Comparison of ENCODE assay signal across 27 mouse cellular contexts in the genomic region with DNA sequence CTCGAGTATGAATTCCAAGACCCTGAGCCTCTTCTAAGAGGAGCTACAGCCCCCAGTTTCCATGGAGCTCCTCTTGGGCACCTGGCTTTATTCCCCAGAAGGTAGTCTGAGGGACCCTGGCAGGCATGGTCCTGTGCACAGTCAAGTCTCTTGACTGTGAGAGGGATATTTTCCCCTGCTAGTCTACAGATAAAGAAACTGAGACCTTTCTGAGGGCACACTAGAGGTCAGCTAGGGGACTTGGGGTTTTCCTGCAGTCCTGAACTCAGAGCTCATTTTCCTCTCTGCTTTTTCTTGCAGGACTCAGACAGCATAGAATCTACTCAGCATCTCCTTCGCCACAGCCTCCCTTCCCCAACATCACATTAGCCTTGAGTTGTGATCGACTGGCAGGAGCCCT. TPM values are rescaled to one million over a fixed set of nuclear protein-coding genes. Genes with fewer than 3 reads are reported as not detected.
DNase-seq lines count a peak whose midpoint lies in the region; ATAC-seq lines count a peak whose summit lies in the region.
"Had no signal": no experiment of that assay in that cellular context is flagged by ENCODE, and none has a peak within 500 bp of the region (broad histone marks: within the 10 kb centered on the region; RNA-seq: fewer than 3 reads in every experiment).

No protein-coding gene starts in this region.

- H3K27ac ChIP-seq in heart, embryonic 10.5 days, result peak overlapping the region; percentile 72
- H3K27ac ChIP-seq in heart, embryonic 15.5 days, result 0 out of 2 replicates have a peak overlapping the region, but pooled peaks have one; percentile 0
- peak overlapping the region; percentile 35; the same call in 1 of the 2 replicates for H3K27ac ChIP-seq in midbrain, embryonic 12.5 days (replicated peaks)
- no peak overlapping the region for H3K27ac ChIP-seq in midbrain, embryonic 11.5 days (ENCODE audit: low read depth, low read length)
- H3K27ac ChIP-seq in macrophage, result 0 out of 2 replicates have a peak overlapping the region, but pooled peaks have one; percentile 9
- H3K27ac ChIP-seq: embryonic facial prominence, embryonic 10.5 days; embryonic facial prominence, embryonic 13.5 days; forebrain, embryonic 13.5 days; intestine, embryonic 15.5 days had no signal

- no peaks in the 10 kb centered on the region for H3K9me3 ChIP-seq in heart, embryonic 10.5 days
- H3K9me3 ChIP-seq in heart, embryonic 15.5 days (replicated peaks), result no peaks in the 10 kb centered on the region
- H3K9me3 ChIP-seq in midbrain, embryonic 12.5 days, result no peaks in the 10 kb centered on the region
- H3K9me3 ChIP-seq in midbrain, embryonic 11.5 days (ENCODE audit: control insufficient read depth, low read length), result no peaks in the 10 kb centered on the region
- H3K9me3 ChIP-seq: embryonic facial prominence, embryonic 10.5 days; embryonic facial prominence, embryonic 13.5 days; forebrain, embryonic 13.5 days; intestine, embryonic 15.5 days had no signal

- no peak overlapping the region for H3K9ac ChIP-seq in heart, embryonic 15.5 days
- no peak overlapping the region for H3K9ac ChIP-seq in midbrain, embryonic 12.5 days (replicated peaks)
- no peak overlapping the region for H3K9ac ChIP-seq in midbrain, embryonic 11.5 days (ENCODE audit: low read length)
- H3K9ac ChIP-seq: embryonic facial prominence, embryonic 13.5 days; forebrain, embryonic 13.5 days; forebrain, postnatal 0 days; intestine, embryonic 15.5 days had no signal

- H3K36me3 ChIP-seq in heart, embryonic 10.5 days, result peaks cover 45% of the 10 kb centered on the region
- peaks cover 14% of the 10 kb centered on the region for H3K36me3 ChIP-seq in heart, embryonic 15.5 days
- H3K36me3 ChIP-seq in midbrain, embryonic 12.5 days, result peaks cover 61% of the 10 kb centered on the region
- H3K36me3 ChIP-seq in midbrain, embryonic 11.5 days (ENCODE audit: control insufficient read depth, insufficient read depth, low read length), result peaks cover 14% of the 10 kb centered on the region; the same call in 1 of the 2 replicates
- H3K36me3 ChIP-seq in macrophage (ENCODE audit: inconsistent target), result peaks cover 17% of the 10 kb centered on the region; the same call in 1 of the 2 replicates

- no peak for ATAC-seq in heart, embryonic 15.5 days (replicated peaks; ENCODE audit: insufficient number of reproducible peaks, insufficient read depth, low FRiP score, low read depth)
- ATAC-seq in midbrain, embryonic 12.5 days (ENCODE audit: low FRiP score, low read depth), result no peak
- no peak for ATAC-seq in midbrain, embryonic 11.5 days (ENCODE audit: low FRiP score)
- ATAC-seq: forebrain, embryonic 13.5 days; forebrain, postnatal 0 days; hindbrain, embryonic 16.5 days; intestine, embryonic 15.5 days had no signal

- intact Hi-C loops in heart, postnatal 25 days (cut with DNase I), result no loop called here

- peaks cover 99% of the 10 kb centered on the region for H3K4me1 ChIP-seq in heart, embryonic 10.5 days
- peaks cover 83% of the 10 kb centered on the region for H3K4me1 ChIP-seq in heart, embryonic 15.5 days (replicated peaks)
- H3K4me1 ChIP-seq in midbrain, embryonic 12.5 days, result peaks cover 43% of the 10 kb centered on the region
- H3K4me1 ChIP-seq in midbrain, embryonic 11.5 days (ENCODE audit: control insufficient read depth, insufficient read depth, low read length), result peaks cover 31% of the 10 kb centered on the region

- no peaks in the 10 kb centered on the region for H3K27me3 ChIP-seq in heart, embryonic 10.5 days (ENCODE audit: insufficient read depth, poor library complexity, severe bottlenecking)
- no peaks in the 10 kb centered on the region for H3K27me3 ChIP-seq in heart, embryonic 15.5 days
- H3K27me3 ChIP-seq in midbrain, embryonic 12.5 days, result no peaks in the 10 kb centered on the region
- no peaks in the 10 kb centered on the region for H3K27me3 ChIP-seq in midbrain, embryonic 11.5 days (ENCODE audit: control insufficient read depth, insufficient read depth, low read length)
- H3K27me3 ChIP-seq: embryonic facial prominence, embryonic 13.5 days; forebrain, embryonic 13.5 days; intestine, embryonic 15.5 days had no signal

- WGBS in heart, embryonic 10.5 days, result 77% methylated on average over 3 of the region's 3 CpGs
- WGBS in heart, embryonic 15.5 days, result 81% methylated on average over 3 of the region's 3 CpGs
- WGBS in midbrain, embryonic 12.5 days, result 86% methylated on average over 3 of the region's 3 CpGs
- 88% methylated on average over 3 of the region's 3 CpGs for WGBS in midbrain, embryonic 11.5 days
- WGBS in macrophage (ENCODE audit: missing documents), result 92% methylated on average over 3 of the region's 3 CpGs

- H3K4me2 ChIP-seq in heart, embryonic 15.5 days, result no peak overlapping the region
- H3K4me2 ChIP-seq in midbrain, embryonic 12.5 days (replicated peaks), result no peak overlapping the region
- H3K4me2 ChIP-seq in midbrain, embryonic 11.5 days, result no peak overlapping the region
- H3K4me2 ChIP-seq: embryonic facial prominence, embryonic 13.5 days; forebrain, embryonic 13.5 days; intestine, embryonic 15.5 days had no signal

- no peak for DNase-seq in heart, embryonic 10.5 days (ENCODE audit: low spot score)
- DNase-seq in heart, postnatal 25 days (ENCODE audit: low spot score), result no peak
- DNase-seq in heart, adult 11 months, result no peak
- no peak for DNase-seq in midbrain, embryonic 11.5 days (ENCODE audit: low spot score, missing footprints)
- DNase-seq: adrenal gland, adult 8-10 months; adrenal gland, postnatal 25 days; B cell, adult 2 months; cerebellum, adult 11-12 months; cerebellum, adult 8-10 months; cerebellum, postnatal 10 days; cerebellum, postnatal 36 days; embryo, embryonic 11 days; forebrain, postnatal 0 days; gastrocnemius, adult 2 months; gastrocnemius, postnatal 25 days; heart, postnatal 4 days; kidney, adult 11 months; kidney, adult 8-10 months had no signal

- no peak overlapping the region for H3K4me3 ChIP-seq in heart, embryonic 10.5 days
- H3K4me3 ChIP-seq in heart, embryonic 15.5 days, result no peak overlapping the region
- no peak overlapping the region for H3K4me3 ChIP-seq in midbrain, embryonic 12.5 days
- no peak overlapping the region for H3K4me3 ChIP-seq in midbrain, embryonic 11.5 days (ENCODE audit: low read depth, low read length)
- no peak overlapping the region for H3K4me3 ChIP-seq in macrophage (ENCODE audit: inconsistent target)
- H3K4me3 ChIP-seq: embryonic facial prominence, embryonic 10.5 days; embryonic facial prominence, embryonic 13.5 days; erythroblast, embryonic 14.5 days; forebrain, embryonic 13.5 days; gastrocnemius, adult 2 months; intestine, embryonic 15.5 days had no signal

- H3K79me2 ChIP-seq in macrophage (ENCODE audit: inconsistent target), result peaks cover 100% of the 10 kb centered on the region

RNA-seq across cellular contexts. Expression of a gene that starts 43.4 kb away (rescaled TPM):
- polyA plus RNA-seq in heart, embryonic 10.5 days (2016; fragmentation: Nextera tagmentation; extraction: Ambion mirVana), result 38.1 and 45.8 TPM in 2 replicates
- total RNA-seq in heart, postnatal 25 days (2021), result 10 to 100 TPM; 40.2 to 49.9 TPM
- 22.1 and 26.2 TPM in 2 replicates for polyA plus RNA-seq in heart, embryonic 15.5 days (2015; fragmentation: Nextera tagmentation; extraction: Ambion mirVana)
- polyA plus RNA-seq in midbrain, embryonic 12.5 days (2016; fragmentation: Nextera tagmentation; extraction: Ambion mirVana), result 79.4 and 82.5 TPM in 2 replicates
- 47.7 and 51.5 TPM in 2 replicates for polyA plus RNA-seq in midbrain, embryonic 11.5 days (2014; fragmentation: Nextera tagmentation; extraction: Ambion mirVana)
- total RNA-seq in macrophage (2018; cell fraction: chromatin; rRNA removed), result 100 to 1,000 TPM; 201 to 426 (median 339) TPM
- 100 to 1,000 TPM; 130 to 224 (median 189) TPM for total RNA-seq in macrophage (2018; cell fraction: cytosol; rRNA removed)
- total RNA-seq in macrophage (2018; cell fraction: nucleus; rRNA removed), result 100 to 1,000 TPM; 176 to 364 (median 261) TPM
- polyA plus RNA-seq in macrophage (2018), result 74.5 to 135 TPM (median 101 TPM) in 3 replicates
